Mouse (Mus musculus): ENCODE results near the gene Skap2. TPM values are rescaled to one million over a fixed set of nuclear protein-coding genes. Genes with fewer than 3 reads are reported as not detected.

Gene Skap2
- total RNA-seq, 1 experiment from 2014 or later = 127 TPM

Other genes starting within 250 kb of the Skap2 start
- not detected in 2 replicates for gene Hoxa1, start 145.8 kb upstream of the Skap2 start, total RNA-seq (2017)
- not detected in 2 replicates for gene Hoxa2, start 152.3 kb upstream of the Skap2 start, total RNA-seq (2017)
- not detected in 2 replicates for gene 5730596B20Rik, start 164.9 kb upstream of the Skap2 start, total RNA-seq (2017)
- gene Hoxa4, start 179.2 kb upstream of the Skap2 start, total RNA-seq (2017) = 0.27 and 1.5 TPM in 2 replicates
- 3.6 and 3.9 TPM in 2 replicates for gene Hoxa5, start 192.0 kb upstream of the Skap2 start, total RNA-seq (2017)
- 3.0 TPM in 1 of 2 replicates, not detected in the other for gene Hoxa6, start 196.2 kb upstream of the Skap2 start, total RNA-seq (2017)
- 1.1 and 2.8 TPM in 2 replicates for gene Hoxa3, start 200.8 kb upstream of the Skap2 start, total RNA-seq (2017)
- gene Gm28308, start 200.8 kb upstream of the Skap2 start, total RNA-seq (2017) = not detected in 2 replicates
- 10.6 and 17.7 TPM in 2 replicates for gene Hoxa7, start 209.3 kb upstream of the Skap2 start, total RNA-seq (2017)
- gene Hoxa9, start 218.5 kb upstream of the Skap2 start, total RNA-seq (2017) = 46.4 and 56.2 TPM in 2 replicates
- gene Hoxa10, start 228.3 kb upstream of the Skap2 start, total RNA-seq (2017) = 1.6 and 2.3 TPM in 2 replicates
- gene Hoxa11, start 233.3 kb upstream of the Skap2 start, total RNA-seq (2017) = not detected in 2 replicates
- not detected in 2 replicates for gene Hoxa13, start 248.3 kb upstream of the Skap2 start, total RNA-seq (2017)